Mouse (Mus musculus): Measurements from ENCODE around the gene Lclat1. TPM values are rescaled to one million over a fixed set of nuclear protein-coding genes. Genes with fewer than 3 reads are reported as not detected.

The Lclat1 gene
- total and polyA plus RNA-seq, 3 experiments, result 30.2 to 104 (median 100) TPM

DNA sequence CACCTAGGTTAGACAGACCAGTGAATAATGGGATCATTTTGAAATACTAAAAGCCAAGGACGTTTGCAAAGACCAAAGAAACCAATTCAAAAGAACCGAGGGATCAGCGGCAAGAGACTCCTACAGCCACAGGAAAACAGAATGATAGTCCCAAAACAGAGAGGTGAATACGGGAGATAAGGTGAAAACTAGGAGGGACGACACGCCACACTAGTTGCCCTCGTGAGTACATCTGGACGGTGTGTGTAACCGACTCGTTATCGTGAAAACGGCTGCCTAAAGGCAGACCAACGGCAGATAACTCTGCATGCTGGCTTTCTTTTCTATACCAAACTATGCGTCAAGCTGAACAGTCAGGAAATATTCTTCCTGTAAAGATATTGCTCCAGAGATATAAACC lies 140.0 kb downstream of the Lclat1 start:
- H3K9ac ChIP-seq (ENCODE audit: low read depth, low read length), result no peak overlapping the region
- H3K79me2 ChIP-seq (replicated peaks; ENCODE audit: control insufficient read depth, insufficient read depth, low read length), result no peaks in the 10 kb centered on the region
- TF ChIP-seq EP300 (IDR thresholded peaks at IDR 0.05; ENCODE audit: insufficient read depth, low read depth, low read length) (no peak), CTCF (IDR thresholded peaks at IDR 0.05) (no peak), POLR2A (IDR thresholded peaks at IDR 0.05; ENCODE audit: insufficient read depth, low read depth, low read length) (no peak)
- no peak for DNase-seq
- peaks cover 5% of the 10 kb centered on the region for H3K4me1 ChIP-seq (ENCODE audit: control insufficient read depth, insufficient read depth, low read length)
- H3K4me3 ChIP-seq, result no peak overlapping the region
- 70% methylated on average over 14 of the region's 14 CpGs for WGBS
- intact Hi-C loops (cut with DNase I), result no loop called here
- no peak overlapping the region for H3K27ac ChIP-seq
- H3K36me3 ChIP-seq (ENCODE audit: control insufficient read depth, insufficient read depth, low read length), result no peaks in the 10 kb centered on the region
- no peaks in the 10 kb centered on the region for H3K27me3 ChIP-seq (ENCODE audit: control insufficient read depth, insufficient read depth, low read length)

DNA sequence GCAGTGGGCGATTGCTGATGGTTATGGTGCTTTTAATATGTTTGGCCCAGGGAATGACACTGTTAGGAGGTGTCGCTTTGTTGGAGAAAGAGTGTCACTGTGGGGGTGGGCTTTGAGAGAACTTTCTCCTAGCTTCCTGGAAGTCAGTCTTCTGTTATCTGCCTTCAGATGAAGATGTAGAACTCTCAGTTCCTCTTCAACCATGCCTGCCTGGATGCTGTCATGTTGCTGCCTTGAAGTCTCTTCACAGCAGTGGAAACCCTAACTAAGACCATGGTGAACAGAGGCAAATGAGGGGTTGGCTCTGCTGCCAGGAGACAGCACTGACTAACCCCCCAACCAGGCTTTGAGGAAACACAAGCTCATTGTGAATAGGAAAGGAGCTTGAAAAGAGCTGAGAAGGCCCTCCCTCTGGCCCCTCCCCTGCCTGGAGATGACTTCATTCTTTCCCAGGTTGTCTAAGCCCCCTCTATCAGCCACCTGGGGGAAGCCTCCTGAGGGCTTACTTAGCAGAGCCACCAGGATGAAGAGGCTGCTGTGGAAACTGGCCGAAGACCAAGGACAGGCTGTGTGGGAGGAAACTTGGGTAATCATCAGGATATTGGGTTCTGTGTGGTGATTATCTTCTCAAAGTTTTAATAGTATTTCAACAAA lies 142.8 kb downstream of the Lclat1 start:
- H3K9ac ChIP-seq (ENCODE audit: low read depth, low read length), result no peak overlapping the region
- no peaks in the 10 kb centered on the region for H3K27me3 ChIP-seq (ENCODE audit: control insufficient read depth, insufficient read depth, low read length)
- 58% methylated on average over 3 of the region's 3 CpGs for WGBS
- no peak for TF ChIP-seq POLR2A (IDR thresholded peaks at IDR 0.05; ENCODE audit: insufficient read depth, low read depth, low read length)
- no peak for TF ChIP-seq EP300 (IDR thresholded peaks at IDR 0.05; ENCODE audit: insufficient read depth, low read depth, low read length)
- no peak for TF ChIP-seq CTCF (IDR thresholded peaks at IDR 0.05)
- H3K4me3 ChIP-seq, result no peak overlapping the region
- no peaks in the 10 kb centered on the region for H3K36me3 ChIP-seq (ENCODE audit: control insufficient read depth, insufficient read depth, low read length)
- peaks cover 5% of the 10 kb centered on the region; the same call in 1 of the 2 replicates for H3K4me1 ChIP-seq (ENCODE audit: control insufficient read depth, insufficient read depth, low read length)
- intact Hi-C loops (cut with DNase I), result no loop called here
- no peaks in the 10 kb centered on the region for H3K79me2 ChIP-seq (replicated peaks; ENCODE audit: control insufficient read depth, insufficient read depth, low read length)
- no peak for DNase-seq
- no peak overlapping the region for H3K27ac ChIP-seq

GRCm38 (mm10) chr17:73251142-73251502 lies 143.3 kb downstream of the Lclat1 start:
- H3K27me3 ChIP-seq (ENCODE audit: control insufficient read depth, insufficient read depth, low read length), result no peaks in the 10 kb centered on the region
- H3K79me2 ChIP-seq (replicated peaks; ENCODE audit: control insufficient read depth, insufficient read depth, low read length), result no peaks in the 10 kb centered on the region
- DNase-seq, result no peak
- no peak overlapping the region for H3K27ac ChIP-seq
- H3K4me1 ChIP-seq (ENCODE audit: control insufficient read depth, insufficient read depth, low read length), result peaks cover 4% of the 10 kb centered on the region; the same call in 1 of the 2 replicates
- 42% methylated on average over 8 of the region's 8 CpGs for WGBS
- intact Hi-C loops (cut with DNase I), result no loop called here
- no peaks in the 10 kb centered on the region for H3K36me3 ChIP-seq (ENCODE audit: control insufficient read depth, insufficient read depth, low read length)
- no peak overlapping the region for H3K4me3 ChIP-seq
- TF ChIP-seq CTCF (IDR thresholded peaks at IDR 0.05) (no peak), POLR2A (IDR thresholded peaks at IDR 0.05; ENCODE audit: insufficient read depth, low read depth, low read length) (no peak), EP300 (IDR thresholded peaks at IDR 0.05; ENCODE audit: insufficient read depth, low read depth, low read length) (no peak)
- no peak overlapping the region for H3K9ac ChIP-seq (ENCODE audit: low read depth, low read length)

GRCm38 (mm10) chr17:73251812-73252608 lies 144.2 kb downstream of the Lclat1 start:
- no peaks in the 10 kb centered on the region for H3K36me3 ChIP-seq (ENCODE audit: control insufficient read depth, insufficient read depth, low read length)
- H3K27me3 ChIP-seq (ENCODE audit: control insufficient read depth, insufficient read depth, low read length), result no peaks in the 10 kb centered on the region
- peaks cover 2% of the 10 kb centered on the region; the same call in 1 of the 2 replicates for H3K4me1 ChIP-seq (ENCODE audit: control insufficient read depth, insufficient read depth, low read length)
- no peak overlapping the region for H3K27ac ChIP-seq
- H3K79me2 ChIP-seq (replicated peaks; ENCODE audit: control insufficient read depth, insufficient read depth, low read length), result no peaks in the 10 kb centered on the region
- TF ChIP-seq CTCF (IDR thresholded peaks at IDR 0.05) (no peak), EP300 (IDR thresholded peaks at IDR 0.05; ENCODE audit: insufficient read depth, low read depth, low read length) (no peak), POLR2A (IDR thresholded peaks at IDR 0.05; ENCODE audit: insufficient read depth, low read depth, low read length) (no peak)
- WGBS, result 51% methylated on average over 11 of the region's 11 CpGs
- no peak overlapping the region for H3K4me3 ChIP-seq
- no peak overlapping the region for H3K9ac ChIP-seq (ENCODE audit: low read depth, low read length)
- intact Hi-C loops (cut with DNase I), result no loop called here
- no peak for DNase-seq

GRCm38 (mm10) chr17:73253291-73253969 lies 145.6 kb downstream of the Lclat1 start:
- Histone ChIP-seq H3K4me1 (ENCODE audit: control insufficient read depth, insufficient read depth, low read length) (peaks cover 2% of the 10 kb centered on the region; the same call in 1 of the 2 replicates), H3K79me2 (replicated peaks; ENCODE audit: control insufficient read depth, insufficient read depth, low read length) (no peaks in the 10 kb centered on the region), H3K27me3 (ENCODE audit: control insufficient read depth, insufficient read depth, low read length) (no peaks in the 10 kb centered on the region), H3K36me3 (ENCODE audit: control insufficient read depth, insufficient read depth, low read length) (no peaks in the 10 kb centered on the region), H3K4me3 (no peak overlapping the region), H3K27ac (no peak overlapping the region), H3K9ac (ENCODE audit: low read depth, low read length) (no peak overlapping the region)
- 41% methylated on average over 10 of the region's 10 CpGs for WGBS
- no peak for DNase-seq
- no peak for TF ChIP-seq EP300 (IDR thresholded peaks at IDR 0.05; ENCODE audit: insufficient read depth, low read depth, low read length)
- no peak for TF ChIP-seq CTCF (IDR thresholded peaks at IDR 0.05)
- no peak for TF ChIP-seq POLR2A (IDR thresholded peaks at IDR 0.05; ENCODE audit: insufficient read depth, low read depth, low read length)
- intact Hi-C loops (cut with DNase I), result no loop called here

All from heart, adult 2 months (tissue).